Mouse (Mus musculus) spleen, adult 2 months (tissue): Measurements from ENCODE around the gene Cpne1.

Experiments
- CTCF ChIP-seq: fragments of 200-500 bp; IDR thresholded peaks from 2 replicates; pipeline ENCODE4 v1.5.1; 2011; ENCODE audit warnings: mild to moderate bottlenecking, inconsistent platforms; ENCODE audit not compliant: insufficient read depth, insufficient read length, insufficient replicate concordance; ENCODE audit errors: extremely low read depth
- POLR2A ChIP-seq: fragments of 200-500 bp; IDR thresholded peaks from 2 replicates; pipeline ENCODE4 v1.6.1; 2011; ENCODE audit warnings: low read depth, low read length, inconsistent platforms

DNA sequence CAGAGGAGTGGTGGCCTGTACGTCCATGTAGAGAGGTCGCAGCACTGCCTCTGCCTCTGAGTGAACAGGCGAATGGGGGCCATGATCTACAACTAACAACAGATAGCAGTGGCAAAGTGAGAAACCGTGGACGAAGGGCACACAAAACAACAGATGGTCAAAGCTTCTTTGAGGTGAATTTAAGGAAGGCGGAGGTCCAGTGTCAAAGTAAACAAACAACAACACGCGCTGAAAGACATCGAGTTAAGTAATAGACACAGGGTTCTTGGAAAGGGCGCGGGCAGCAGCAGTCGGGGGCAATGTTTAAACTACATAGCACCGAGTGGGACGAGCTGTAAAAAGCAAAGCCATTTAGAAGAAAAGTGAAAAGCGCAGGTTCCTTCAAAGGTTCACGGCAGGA lies 31.6 kb upstream of the Cpne1 start:
- TF ChIP-seq POLR2A: no peak
- TF ChIP-seq CTCF: no peak
